In the genomic region with DNA sequence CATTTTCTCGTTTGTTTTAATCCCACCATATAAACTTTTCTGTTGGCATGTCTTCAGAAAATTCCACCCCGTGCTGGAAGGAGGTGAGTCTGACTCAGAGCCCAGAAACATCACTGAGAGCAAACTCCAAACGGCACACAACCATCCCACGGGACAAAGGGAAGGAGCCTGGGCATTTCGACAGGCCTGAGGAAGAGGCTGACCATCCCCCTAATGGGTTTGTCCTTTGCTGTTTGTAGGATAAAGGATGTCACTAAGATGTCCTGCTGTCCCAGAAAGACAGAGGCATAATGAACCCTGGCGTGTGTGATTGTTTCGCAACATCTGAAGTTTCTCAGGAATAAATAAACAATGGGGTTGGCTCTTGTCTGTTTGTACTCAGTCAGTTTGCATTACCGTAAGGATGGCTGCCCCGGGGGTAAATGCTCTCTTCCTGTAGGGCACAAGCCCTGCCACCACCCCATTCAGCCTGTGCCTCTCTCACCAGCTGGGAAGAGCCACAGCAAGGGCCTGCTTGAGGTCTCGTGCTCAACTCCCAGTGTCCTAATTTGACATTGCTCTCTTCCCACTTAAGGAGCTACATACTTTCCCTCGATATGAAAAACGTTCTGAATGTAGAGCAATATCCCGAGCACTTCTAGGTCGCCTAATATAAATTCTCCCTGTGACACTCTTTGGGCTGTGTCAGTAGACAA, we compare ENCODE assay signal across 10 mouse cellular contexts. TPM values are rescaled to one million over a fixed set of nuclear protein-coding genes. Genes with fewer than 3 reads are reported as not detected.
DNase-seq lines count a peak whose midpoint lies in the region; ATAC-seq and TF ChIP-seq lines count a peak whose summit lies in the region.
"Had no signal": no experiment of that assay in that cellular context is flagged by ENCODE, and none has a peak within 500 bp of the region (broad histone marks: within the 10 kb centered on the region; RNA-seq: fewer than 3 reads in every experiment).

No protein-coding gene starts in this region.

- no peak for ATAC-seq in kidney, embryonic 15.5 days (replicated peaks; ENCODE audit: low FRiP score)
- ATAC-seq in megakaryocyte, adult 5-6 weeks (ENCODE audit: poor library complexity, severe bottlenecking), result no peak
- ATAC-seq: midbrain, embryonic 13.5 days had no signal

- intact Hi-C loops in gastrocnemius, adult 2 months (cut with DNase I), result no loop called here

- H3K27ac ChIP-seq in gastrocnemius, adult 2 months, result peak overlapping the region; percentile 43
- no peak overlapping the region for H3K27ac ChIP-seq in kidney, embryonic 15.5 days
- H3K27ac ChIP-seq: midbrain, embryonic 13.5 days had no signal

- H3K4me2 ChIP-seq in kidney, embryonic 15.5 days, result no peak overlapping the region
- H3K4me2 ChIP-seq: midbrain, embryonic 13.5 days had no signal

- WGBS in kidney, embryonic 15.5 days, result 32% methylated on average over 14 of the region's 14 CpGs

- no peaks in the 10 kb centered on the region for H3K9me3 ChIP-seq in kidney, embryonic 15.5 days (replicated peaks)
- H3K9me3 ChIP-seq: midbrain, embryonic 13.5 days had no signal

- H3K36me3 ChIP-seq in kidney, embryonic 15.5 days, result no peaks in the 10 kb centered on the region
- H3K36me3 ChIP-seq: midbrain, embryonic 13.5 days had no signal

- H3K27me3 ChIP-seq in kidney, embryonic 15.5 days, result no peaks in the 10 kb centered on the region; the same call in 1 of the 2 replicates

- 0 out of 2 replicates have a peak, but pooled peaks cover 11% of the 10 kb centered on the region for H3K4me1 ChIP-seq in kidney, embryonic 15.5 days

- no peak overlapping the region for H3K9ac ChIP-seq in kidney, embryonic 15.5 days
- H3K9ac ChIP-seq: midbrain, embryonic 13.5 days had no signal

- no peak for TF ChIP-seq CTCF in gastrocnemius, adult 2 months (IDR thresholded peaks at IDR 0.05)

- no peak for DNase-seq in gastrocnemius, adult 2 months
- DNase-seq in gastrocnemius, adult 8-10 months (ENCODE audit: low spot score in 2 of 2), result no peak
- DNase-seq in kidney, postnatal 14 days, result peak; percentile 37
- peak; percentile 13 for DNase-seq in embryo, embryonic 11 days
- peak; percentile 82 for DNase-seq in retina, embryonic 14.5 days (ENCODE audit: low spot score)
- no peak for DNase-seq in right cerebral cortex, adult 18-20 months
- DNase-seq: B cell, adult 2 months had no signal

- no peak overlapping the region for H3K4me3 ChIP-seq in gastrocnemius, adult 2 months
- no peak overlapping the region for H3K4me3 ChIP-seq in kidney, embryonic 15.5 days (replicated peaks)
- H3K4me3 ChIP-seq: midbrain, embryonic 13.5 days had no signal

RNA-seq across cellular contexts. Expression of a gene that starts 26.7 kb away (rescaled TPM):
- under 1 TPM; 0.23 to 0.84 TPM for total RNA-seq in gastrocnemius, adult 2 months (2021)
- total RNA-seq in gastrocnemius, adult 8-10 months (2022), result under 1 TPM; 0.20 to 0.70 (median 0.41) TPM
- 0.86 and 1.1 TPM in 2 replicates for polyA plus RNA-seq in kidney, embryonic 15.5 days (2015; fragmentation: Nextera tagmentation; extraction: Ambion mirVana)
- total RNA-seq in megakaryocyte, adult 5-6 weeks (2015), result 1.2 TPM in 1 of 2 replicates, not detected in the other
- total RNA-seq in megakaryocyte, adult 5-6 weeks (2017), result not detected in 2 replicates

Comparison
In these comparisons a context has a peak if more than half of its experiments do, and no peak if none do; other contexts are left out.
1. DNase-seq: peak in kidney, postnatal 14 days (single experiment), embryo, embryonic 11 days (single experiment) and retina, embryonic 14.5 days (single experiment); none in gastrocnemius, adult 2 months (single experiment), gastrocnemius, adult 8-10 months (0 of 2) and right cerebral cortex, adult 18-20 months (single experiment).